Mouse (Mus musculus) thymus, adult 2 months (tissue): Measurements from ENCODE around the gene Duox1. TPM values are rescaled to one million over a fixed set of nuclear protein-coding genes. Genes with fewer than 3 reads are reported as not detected.

Experiments used
- DNase-seq: peaks from one replicate; pipeline ENCODE4 v3.0.0; 2021
- H3K27ac ChIP-seq: fragments of 200-500 bp; 2 replicates; pipeline ENCODE4 v1.5.1; 2012; ENCODE audit warnings: low read length, control low read depth; ENCODE audit not compliant: control insufficient read depth, insufficient read depth
- H3K27me3 ChIP-seq: fragments of 200-500 bp; 2 replicates; pipeline ENCODE4 v1.6.1; 2012; ENCODE audit warnings: mild to moderate bottlenecking, low read length, moderate library complexity, mixed read lengths; ENCODE audit not compliant: control insufficient read depth, insufficient read depth
- H3K36me3 ChIP-seq: fragments of 200-500 bp; 2 replicates; pipeline ENCODE4 v1.6.1; 2012; ENCODE audit warnings: mild to moderate bottlenecking, low read length, moderate library complexity; ENCODE audit not compliant: control insufficient read depth, insufficient read depth
- H3K4me1 ChIP-seq: fragments of 200-500 bp; replicated peaks from 2 replicates; pipeline ENCODE4 v1.6.1; 2012; ENCODE audit warnings: low read length; ENCODE audit not compliant: control insufficient read depth, insufficient read depth
- H3K4me3 ChIP-seq: fragments of 200-500 bp; 2 replicates; pipeline ENCODE4 v1.5.1; 2012; ENCODE audit warnings: mild to moderate bottlenecking, low read length, control low read depth, moderate library complexity; ENCODE audit not compliant: control insufficient read depth, insufficient read depth
- CTCF ChIP-seq: fragments of 200-500 bp; IDR thresholded peaks from 2 replicates; pipeline ENCODE4 v1.5.1; 2012; ENCODE audit warnings: mild to moderate bottlenecking, control low read depth, low read length, moderate library complexity, borderline replicate concordance; ENCODE audit not compliant: control insufficient read depth, poor library complexity, insufficient read depth; ENCODE audit errors: extremely low read depth
- POLR2A ChIP-seq: fragments of 200-500 bp; IDR thresholded peaks from 2 replicates; pipeline ENCODE4 v1.6.1; 2012; ENCODE audit warnings: mild to moderate bottlenecking, low read length, control low read depth, moderate library complexity; ENCODE audit not compliant: control insufficient read depth, poor library complexity, insufficient read depth; ENCODE audit errors: extremely low read depth
- WGBS: fragments of 180-500 bp; shearing (Covaris S2); methylation state at CpG from one replicate; pipeline ENCODE4 v1.1.7; 2018; 5-methylcytosine and 5-hydroxymethylcytosine counted together
- polyA plus RNA-seq: library from polyadenylated mRNA; depleted of rRNA; stranded (reverse); fragments of >200 nt; gene quantifications from 2 replicates; pipeline ENCODE4 v1.2.3, GENCODE M21; 2012

Duox1 gene
- polyA plus RNA-seq, 1 experiment, result 0.26 TPM

GRCm38 (mm10) chr2:122309647-122310046, 5.8 kb upstream of the Duox1 start:
- TF ChIP-seq CTCF (no peak), POLR2A (no peak)
- peaks cover 26% of the 10 kb centered on the region for H3K4me1 ChIP-seq
- H3K27ac ChIP-seq, result no peak overlapping the region
- WGBS, result 36% methylated on average over 3 of the region's 3 CpGs
- H3K36me3 ChIP-seq, result no peaks in the 10 kb centered on the region
- peaks cover 10% of the 10 kb centered on the region for H3K27me3 ChIP-seq
- DNase-seq, result no peak
- H3K4me3 ChIP-seq, result no peak overlapping the region

GRCm38 (mm10) chr2:122311561-122311960, 3.9 kb upstream of the Duox1 start:
- no peak overlapping the region for H3K27ac ChIP-seq
- no peak for TF ChIP-seq POLR2A
- TF ChIP-seq CTCF, result no peak
- H3K4me1 ChIP-seq, result peaks cover 15% of the 10 kb centered on the region
- peaks cover 10% of the 10 kb centered on the region for H3K27me3 ChIP-seq
- 88% methylated on average over 2 of the region's 2 CpGs for WGBS
- H3K36me3 ChIP-seq, result no peaks in the 10 kb centered on the region
- H3K4me3 ChIP-seq, result no peak overlapping the region
- DNase-seq, result no peak

- TF ChIP-seq CTCF (peak; percentile 55; the same call in 1 of the 2 replicates), POLR2A (no peak)
- 8% methylated on average over 27 of the region's 27 CpGs for WGBS
- Histone ChIP-seq H3K4me1 (peaks cover 8% of the 10 kb centered on the region), H3K36me3 (no peaks in the 10 kb centered on the region), H3K27ac (no peak overlapping the region), H3K27me3 (peaks cover 10% of the 10 kb centered on the region), H3K4me3 (no peak overlapping the region)
- peak; percentile 75 for DNase-seq
These were observed 2.6 kb upstream of the Duox1 start for GRCm38 (mm10) chr2:122312722-122313417.

- DNase-seq, result no peak
- Histone ChIP-seq H3K4me1 (peaks cover 8% of the 10 kb centered on the region), H3K27ac (no peak within 1 kb of the TSS), H3K4me3 (no peak within 1 kb of the TSS), H3K36me3 (no peaks in the 10 kb centered on the region), H3K27me3 (peaks cover 10% of the 10 kb centered on the region)
- TF ChIP-seq POLR2A, result no peak
- no peak for TF ChIP-seq CTCF
- 17% methylated on average over 24 of the region's 24 CpGs for WGBS
These were observed 1.9 kb upstream of the Duox1 start, which contains the start of gene Duoxa1 for GRCm38 (mm10) chr2:122313536-122313935. TSS of gene Duoxa1 (minus strand) at chr2:122313730.

- WGBS, result 79% methylated on average over 4 of the region's 4 CpGs
- no peak for DNase-seq
- Histone ChIP-seq H3K4me1 (peaks cover 8% of the 10 kb centered on the region), H3K36me3 (no peaks in the 10 kb centered on the region), H3K4me3 (no peak overlapping the region), H3K27me3 (peaks cover 10% of the 10 kb centered on the region), H3K27ac (no peak overlapping the region)
- TF ChIP-seq CTCF (no peak), POLR2A (no peak)
These were observed 1.9 kb downstream of the Duox1 start for GRCm38 (mm10) chr2:122317384-122317783.

- H3K4me3 ChIP-seq, result no peak overlapping the region
- TF ChIP-seq CTCF, result no peak
- no peak for TF ChIP-seq POLR2A
- WGBS, result 80% methylated on average over 3 of the region's 3 CpGs
- H3K4me1 ChIP-seq, result no peaks in the 10 kb centered on the region
- H3K27me3 ChIP-seq, result no peaks in the 10 kb centered on the region
- H3K36me3 ChIP-seq, result no peaks in the 10 kb centered on the region
- no peak overlapping the region for H3K27ac ChIP-seq
- DNase-seq, result no peak
These were observed 8.5 kb downstream of the Duox1 start for GRCm38 (mm10) chr2:122323960-122324359.

- Histone ChIP-seq H3K4me3 (no peak overlapping the region), H3K27me3 (no peaks in the 10 kb centered on the region), H3K27ac (no peak overlapping the region), H3K36me3 (no peaks in the 10 kb centered on the region), H3K4me1 (no peaks in the 10 kb centered on the region)
- no peak for DNase-seq
- TF ChIP-seq CTCF, result no peak
- no peak for TF ChIP-seq POLR2A
- WGBS, result 92% methylated on average over 3 of the region's 3 CpGs
These were observed 9.1 kb downstream of the Duox1 start for GRCm38 (mm10) chr2:122324586-122324985.
